Mouse (Mus musculus): ENCODE measurements around the gene Ebi3. TPM values are rescaled to one million over a fixed set of nuclear protein-coding genes. Genes with fewer than 3 reads are reported as not detected.

Ebi3 gene
- polyA plus RNA-seq, 1 experiment: 24.5 TPM

DNA sequence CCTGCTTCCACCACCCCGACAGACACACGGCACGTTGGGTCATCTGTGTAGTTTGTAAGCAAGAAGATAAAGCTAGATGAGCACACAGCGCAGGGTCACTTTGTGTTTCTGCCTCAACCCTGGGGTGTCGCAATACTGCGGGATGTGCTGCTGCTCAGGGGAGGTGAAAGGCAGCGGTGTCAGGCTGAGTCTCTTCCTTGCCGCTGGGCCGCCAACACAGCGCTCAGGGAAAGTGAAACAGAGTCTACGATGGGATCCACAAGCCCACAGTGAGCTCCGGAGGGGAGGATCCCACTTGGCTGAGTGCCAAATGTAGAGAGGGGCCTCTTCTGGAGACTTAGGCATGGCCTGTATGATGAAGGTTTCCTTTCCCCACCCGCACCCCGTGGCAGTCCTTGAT is 10.7 kb downstream of the Ebi3 start:
- Histone ChIP-seq H3K4me1 (replicated peaks; ENCODE audit: control insufficient read depth, insufficient read depth, low read length) (peaks cover 8% of the 10 kb centered on the region), H3K4me3 (ENCODE audit: control insufficient read depth, insufficient read depth, low read length) (no peak overlapping the region), H3K27me3 (ENCODE audit: control insufficient read depth, insufficient read depth, low read length) (no peaks in the 10 kb centered on the region), H3K27ac (ENCODE audit: control insufficient read depth, insufficient read depth, low read length) (no peak overlapping the region), H3K36me3 (ENCODE audit: control insufficient read depth, insufficient read depth, low read length) (peaks cover 16% of the 10 kb centered on the region)
- 95% methylated on average over 14 of the region's 14 CpGs for whole genome bisulfite sequencing
- TF ChIP-seq POLR2A (IDR thresholded peaks at IDR 0.05; ENCODE audit: control insufficient read depth, extremely low read depth, insufficient read depth, low read length, poor library complexity) (no peak), CTCF (IDR thresholded peaks at IDR 0.05; ENCODE audit: borderline replicate concordance, control insufficient read depth, extremely low read depth, insufficient read depth, low read length, poor library complexity) (no peak)
- DNase-seq: no peak

DNA sequence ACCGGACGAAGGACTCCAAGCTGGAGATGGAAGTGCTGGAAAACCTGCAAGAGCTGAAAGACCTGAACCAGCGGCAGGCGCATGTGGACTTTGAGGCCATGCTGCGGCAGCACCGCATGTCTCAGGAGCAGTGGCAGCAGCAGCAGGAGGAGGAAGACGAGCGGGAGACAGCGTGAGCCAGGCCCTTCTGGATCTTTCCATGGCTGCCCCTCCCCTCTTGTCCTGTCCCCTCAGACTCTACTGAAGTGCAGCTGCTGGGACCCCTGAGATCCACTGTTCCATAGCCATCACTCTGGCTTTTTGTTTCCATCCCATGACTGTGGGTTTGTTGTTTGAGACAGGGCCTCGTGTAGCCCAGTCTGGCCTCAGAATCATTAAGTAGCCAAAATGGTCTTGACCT is 12.1 kb downstream of the Ebi3 start:
- peaks cover 16% of the 10 kb centered on the region for H3K36me3 ChIP-seq (ENCODE audit: control insufficient read depth, insufficient read depth, low read length)
- H3K4me1 ChIP-seq (replicated peaks; ENCODE audit: control insufficient read depth, insufficient read depth, low read length): peaks cover 5% of the 10 kb centered on the region
- no peak for TF ChIP-seq POLR2A (IDR thresholded peaks at IDR 0.05; ENCODE audit: control insufficient read depth, extremely low read depth, insufficient read depth, low read length, poor library complexity)
- no peak for TF ChIP-seq CTCF (IDR thresholded peaks at IDR 0.05; ENCODE audit: borderline replicate concordance, control insufficient read depth, extremely low read depth, insufficient read depth, low read length, poor library complexity)
- H3K27ac ChIP-seq (ENCODE audit: control insufficient read depth, insufficient read depth, low read length): no peak overlapping the region
- no peak overlapping the region for H3K4me3 ChIP-seq (ENCODE audit: control insufficient read depth, insufficient read depth, low read length)
- no peaks in the 10 kb centered on the region; the same call in 1 of the 2 replicates for H3K27me3 ChIP-seq (ENCODE audit: control insufficient read depth, insufficient read depth, low read length)
- 97% methylated on average over 10 of the region's 10 CpGs for WGBS
- DNase-seq: no peak

DNA sequence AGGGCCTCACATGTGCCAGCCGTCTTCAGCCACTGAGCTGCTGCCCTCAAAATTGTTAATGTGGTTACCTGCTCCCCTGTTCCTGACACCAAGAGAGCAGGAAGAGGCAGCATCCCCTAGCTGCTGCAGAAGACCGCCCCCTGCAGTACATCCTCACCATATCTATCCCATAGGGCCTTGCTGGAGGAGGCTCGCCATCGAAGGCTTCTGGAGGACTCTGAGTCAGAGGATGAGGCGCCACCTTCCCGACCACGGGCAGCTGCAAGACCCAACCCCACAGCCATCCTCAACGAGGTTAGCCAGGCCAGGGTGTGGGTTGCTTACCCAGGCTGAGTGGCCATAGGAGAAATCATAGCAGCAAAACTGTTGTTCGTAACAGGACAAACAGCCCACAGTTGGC is 12.6 kb downstream of the Ebi3 start:
- TF ChIP-seq POLR2A (IDR thresholded peaks at IDR 0.05; ENCODE audit: control insufficient read depth, extremely low read depth, insufficient read depth, low read length, poor library complexity) (no peak), CTCF (IDR thresholded peaks at IDR 0.05; ENCODE audit: borderline replicate concordance, control insufficient read depth, extremely low read depth, insufficient read depth, low read length, poor library complexity) (no peak)
- WGBS: 82% methylated on average over 9 of the region's 9 CpGs
- DNase-seq: no peak

DNA sequence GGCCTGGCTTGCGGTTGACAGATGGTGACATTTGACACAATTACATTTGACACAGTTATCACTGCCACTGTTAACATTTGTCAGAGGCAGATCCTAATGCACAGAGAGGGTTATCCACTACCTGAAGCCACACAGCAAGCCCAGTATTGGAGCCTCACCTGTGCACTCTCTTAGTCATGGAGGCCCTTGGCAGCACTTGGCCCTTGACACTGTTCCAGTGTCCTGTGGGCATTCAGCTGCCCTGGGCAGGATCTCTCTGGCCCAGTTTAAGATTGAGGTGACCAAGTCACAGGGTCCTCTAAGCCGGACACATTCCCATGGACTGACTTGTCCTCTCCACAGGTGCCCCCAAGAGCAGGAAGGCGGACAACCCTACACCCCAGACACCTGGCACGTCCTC is 14.7 kb downstream of the Ebi3 start:
- H3K4me1 ChIP-seq (replicated peaks; ENCODE audit: control insufficient read depth, insufficient read depth, low read length): no peaks in the 10 kb centered on the region
- H3K27me3 ChIP-seq (ENCODE audit: control insufficient read depth, insufficient read depth, low read length): peaks cover 7% of the 10 kb centered on the region; the same call in 1 of the 2 replicates
- WGBS: 98% methylated on average over 4 of the region's 4 CpGs
- H3K4me3 ChIP-seq (ENCODE audit: control insufficient read depth, insufficient read depth, low read length): no peak overlapping the region
- no peak for DNase-seq
- no peak overlapping the region for H3K27ac ChIP-seq (ENCODE audit: control insufficient read depth, insufficient read depth, low read length)
- H3K36me3 ChIP-seq (ENCODE audit: control insufficient read depth, insufficient read depth, low read length): peaks cover 16% of the 10 kb centered on the region
- TF ChIP-seq CTCF (IDR thresholded peaks at IDR 0.05; ENCODE audit: borderline replicate concordance, control insufficient read depth, extremely low read depth, insufficient read depth, low read length, poor library complexity): no peak
- no peak for TF ChIP-seq POLR2A (IDR thresholded peaks at IDR 0.05; ENCODE audit: control insufficient read depth, extremely low read depth, insufficient read depth, low read length, poor library complexity)

More for the DNA sequence above, 12.6 kb downstream of the Ebi3 start:
- Histone ChIP-seq H3K27ac (ENCODE audit: control insufficient read depth, insufficient read depth, low read length) (no peak overlapping the region), H3K36me3 (ENCODE audit: control insufficient read depth, insufficient read depth, low read length) (peaks cover 16% of the 10 kb centered on the region), H3K27me3 (ENCODE audit: control insufficient read depth, insufficient read depth, low read length) (peaks cover under 1% of the 10 kb centered on the region; the same call in 1 of the 2 replicates), H3K4me1 (replicated peaks; ENCODE audit: control insufficient read depth, insufficient read depth, low read length) (peaks cover 2% of the 10 kb centered on the region), H3K4me3 (ENCODE audit: control insufficient read depth, insufficient read depth, low read length) (no peak overlapping the region)

DNA sequence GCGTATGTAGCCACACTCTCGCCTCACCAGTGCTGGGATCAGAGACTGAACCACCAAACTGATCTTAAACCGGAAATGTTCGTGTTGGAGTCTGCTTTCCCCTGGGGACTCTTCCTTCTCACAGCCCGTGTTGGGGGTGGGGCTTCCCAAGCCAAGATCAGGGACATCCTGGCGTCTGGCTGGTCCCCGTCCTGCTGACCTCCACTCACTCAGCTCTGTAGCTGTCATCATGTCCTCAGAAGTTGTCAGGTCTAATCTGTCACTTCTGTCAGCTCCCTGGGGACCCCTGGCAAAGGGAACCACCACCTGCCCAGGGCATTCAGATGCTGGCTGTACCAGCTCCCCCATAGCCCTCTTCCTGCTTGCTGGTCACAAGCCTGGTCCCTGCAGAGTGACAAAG is 15.8 kb downstream of the Ebi3 start:
- no peaks in the 10 kb centered on the region for H3K4me1 ChIP-seq (replicated peaks; ENCODE audit: control insufficient read depth, insufficient read depth, low read length)
- no peak for DNase-seq
- H3K27me3 ChIP-seq (ENCODE audit: control insufficient read depth, insufficient read depth, low read length): peaks cover 7% of the 10 kb centered on the region; the same call in 1 of the 2 replicates
- 92% methylated on average over 7 of the region's 7 CpGs for WGBS
- TF ChIP-seq CTCF (IDR thresholded peaks at IDR 0.05; ENCODE audit: borderline replicate concordance, control insufficient read depth, extremely low read depth, insufficient read depth, low read length, poor library complexity) (no peak), POLR2A (IDR thresholded peaks at IDR 0.05; ENCODE audit: control insufficient read depth, extremely low read depth, insufficient read depth, low read length, poor library complexity) (no peak)
- H3K27ac ChIP-seq (ENCODE audit: control insufficient read depth, insufficient read depth, low read length): no peak overlapping the region
- H3K36me3 ChIP-seq (ENCODE audit: control insufficient read depth, insufficient read depth, low read length): peaks cover 16% of the 10 kb centered on the region
- H3K4me3 ChIP-seq (ENCODE audit: control insufficient read depth, insufficient read depth, low read length): no peak overlapping the region

DNA sequence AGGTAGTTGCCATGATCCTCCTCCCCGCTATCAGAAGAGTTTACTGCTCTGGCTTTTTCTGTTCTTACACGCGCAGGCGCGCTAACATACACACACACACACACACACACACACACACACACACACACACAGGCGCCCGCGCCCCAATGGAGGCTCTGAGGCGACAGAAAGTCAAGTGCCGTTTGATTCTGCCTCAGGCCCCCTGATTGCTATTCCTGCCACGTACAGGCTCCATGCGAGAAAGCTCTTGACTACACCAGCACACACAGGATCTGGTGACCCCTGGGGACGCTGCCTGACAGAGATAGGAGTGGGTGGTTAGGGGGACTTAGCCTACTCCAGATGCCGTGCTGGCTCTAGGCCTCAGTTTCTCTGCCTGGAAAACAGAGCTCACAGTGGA is 17.1 kb downstream of the Ebi3 start:
- 63% methylated on average over 14 of the region's 14 CpGs for WGBS
- DNase-seq: no peak
- TF ChIP-seq POLR2A (IDR thresholded peaks at IDR 0.05; ENCODE audit: control insufficient read depth, extremely low read depth, insufficient read depth, low read length, poor library complexity) (no peak), CTCF (IDR thresholded peaks at IDR 0.05; ENCODE audit: borderline replicate concordance, control insufficient read depth, extremely low read depth, insufficient read depth, low read length, poor library complexity) (no peak)
- no peaks in the 10 kb centered on the region for H3K4me1 ChIP-seq (replicated peaks; ENCODE audit: control insufficient read depth, insufficient read depth, low read length)
- peaks cover 14% of the 10 kb centered on the region for H3K36me3 ChIP-seq (ENCODE audit: control insufficient read depth, insufficient read depth, low read length)
- H3K4me3 ChIP-seq (ENCODE audit: control insufficient read depth, insufficient read depth, low read length): no peak overlapping the region
- no peak overlapping the region for H3K27ac ChIP-seq (ENCODE audit: control insufficient read depth, insufficient read depth, low read length)
- H3K27me3 ChIP-seq (ENCODE audit: control insufficient read depth, insufficient read depth, low read length): peaks cover 7% of the 10 kb centered on the region; the same call in 1 of the 2 replicates

Data from thymus, adult 2 months (tissue).